Mouse (Mus musculus): ENCODE results near the gene Rmi2. TPM values are rescaled to one million over a fixed set of nuclear protein-coding genes. Genes with fewer than 3 reads are reported as not detected.

The Rmi2 gene
- polyA plus RNA-seq, 1 experiment from 2014 or later: 0.37 TPM

DNA sequence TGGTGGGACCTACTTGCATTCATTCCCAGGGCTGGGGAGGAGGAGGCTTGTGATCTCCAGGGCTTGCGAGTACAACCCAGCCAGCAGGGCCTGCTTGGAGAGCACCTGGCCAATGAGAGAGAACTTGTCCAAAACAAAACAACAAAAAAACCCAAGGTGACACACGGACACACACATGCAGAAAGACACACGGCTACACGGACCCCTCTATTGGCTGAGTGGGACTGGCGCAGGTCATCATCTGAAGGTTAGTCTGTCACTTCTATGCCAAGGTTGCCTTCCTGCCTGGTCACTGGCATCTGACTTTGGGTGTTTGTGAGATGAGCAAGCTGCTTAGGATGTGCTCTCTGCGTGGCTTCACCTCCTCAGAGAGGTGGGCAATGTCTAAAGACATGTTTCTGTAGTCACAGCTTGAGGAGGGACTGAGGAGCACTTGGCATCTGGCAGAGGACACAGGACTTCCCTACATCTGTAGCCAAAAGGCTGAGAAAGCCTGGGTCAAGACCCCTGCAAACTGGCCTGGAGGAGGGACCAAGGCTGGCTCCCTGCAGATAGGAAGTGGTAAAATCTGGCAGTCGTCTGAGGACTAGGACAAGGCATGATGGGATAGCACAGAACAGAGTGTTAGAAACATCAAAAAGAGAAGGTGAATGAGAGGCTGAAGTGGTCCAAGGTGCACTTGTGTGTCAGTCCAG is 6.9 kb upstream of the Rmi2 start:
- H3K4me2 ChIP-seq: no peak overlapping the region
- no peaks in the 10 kb centered on the region for H3K9me3 ChIP-seq (replicated peaks)
- H3K9ac ChIP-seq (replicated peaks): no peak overlapping the region
- H3K4me3 ChIP-seq (replicated peaks): no peak overlapping the region
- 81% methylated on average over 7 of the region's 7 CpGs for WGBS
- H3K27ac ChIP-seq (replicated peaks): no peak overlapping the region
- H3K27me3 ChIP-seq (replicated peaks): no peaks in the 10 kb centered on the region
- no peaks in the 10 kb centered on the region for H3K4me1 ChIP-seq
- H3K36me3 ChIP-seq: no peaks in the 10 kb centered on the region
- no peak for ATAC-seq (ENCODE audit: low FRiP score)

- Histone ChIP-seq H3K4me2 (no peak overlapping the region), H3K4me1 (no peaks in the 10 kb centered on the region), H3K36me3 (no peaks in the 10 kb centered on the region), H3K9me3 (replicated peaks) (no peaks in the 10 kb centered on the region), H3K9ac (replicated peaks) (no peak overlapping the region), H3K27ac (replicated peaks) (no peak overlapping the region), H3K4me3 (replicated peaks) (no peak overlapping the region), H3K27me3 (replicated peaks) (no peaks in the 10 kb centered on the region)
- 70% methylated on average over 4 of the region's 4 CpGs for WGBS
- ATAC-seq (ENCODE audit: low FRiP score): no peak
Measured at GRCm38 (mm10) chr16:10828461-10828805, 6.4 kb upstream of the Rmi2 start.

DNA sequence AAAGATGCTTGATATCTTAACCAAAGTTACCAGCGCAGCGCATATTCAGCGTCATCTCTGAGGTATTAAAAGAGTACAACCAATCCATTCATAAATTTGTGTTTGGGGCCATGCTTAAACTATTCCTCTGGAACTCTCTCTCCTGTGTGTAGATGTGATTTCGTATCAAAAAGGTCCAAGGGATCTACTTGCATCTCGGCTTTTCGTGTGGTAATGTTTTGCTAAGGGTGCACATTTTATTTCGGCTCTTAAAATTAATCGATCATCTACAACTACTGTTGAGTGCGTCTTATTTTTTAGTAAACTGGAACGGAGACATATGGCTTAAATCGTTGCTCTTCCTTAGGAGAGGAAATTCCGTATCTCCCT is 333 bp upstream of the Rmi2 start:
- ATAC-seq (ENCODE audit: low FRiP score): no peak
- no peaks in the 10 kb centered on the region for H3K9me3 ChIP-seq (replicated peaks)
- H3K27ac ChIP-seq (replicated peaks): no peak overlapping the region
- H3K4me2 ChIP-seq: peak overlapping the region; percentile 97
- H3K9ac ChIP-seq (replicated peaks): no peak overlapping the region
- 8% methylated on average over 12 of the region's 12 CpGs for WGBS
- H3K27me3 ChIP-seq (replicated peaks): no peaks in the 10 kb centered on the region
- H3K4me1 ChIP-seq: peaks cover 17% of the 10 kb centered on the region
- peak overlapping the region; percentile 77 for H3K4me3 ChIP-seq (replicated peaks)
- H3K36me3 ChIP-seq: no peaks in the 10 kb centered on the region

- peaks cover 17% of the 10 kb centered on the region for H3K4me1 ChIP-seq
- H3K27me3 ChIP-seq (replicated peaks): no peaks in the 10 kb centered on the region
- no peak for ATAC-seq (ENCODE audit: low FRiP score)
- H3K9ac ChIP-seq (replicated peaks): no peak overlapping the region
- no peak overlapping the region for H3K27ac ChIP-seq (replicated peaks)
- WGBS: 95% methylated on average over 3 of the region's 3 CpGs
- H3K9me3 ChIP-seq (replicated peaks): no peaks in the 10 kb centered on the region
- no peaks in the 10 kb centered on the region for H3K36me3 ChIP-seq
- H3K4me2 ChIP-seq: no peak overlapping the region
- H3K4me3 ChIP-seq (replicated peaks): no peak overlapping the region
Measured at GRCm38 (mm10) chr16:10836388-10836787, 1.5 kb downstream of the Rmi2 start.

DNA sequence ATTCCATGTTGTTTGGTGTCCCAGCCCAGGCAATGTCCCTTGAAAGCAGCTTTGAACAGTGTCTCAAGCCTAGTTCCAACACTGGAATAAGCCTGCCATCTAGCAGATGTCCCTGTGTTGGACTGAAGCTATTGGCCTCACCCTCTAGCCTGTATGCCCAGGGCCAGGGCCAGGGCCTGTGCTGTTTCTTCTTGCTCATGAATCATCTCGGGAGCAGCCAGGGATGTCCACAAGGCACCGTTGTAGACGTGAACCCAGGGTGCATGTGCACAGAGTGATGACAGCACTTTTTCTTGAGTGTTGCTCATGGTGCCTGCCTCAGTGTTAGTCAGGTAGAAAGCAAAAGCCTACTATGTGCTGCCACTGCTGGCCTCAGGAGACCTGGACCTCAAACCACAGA is 2.4 kb downstream of the Rmi2 start:
- Histone ChIP-seq H3K4me3 (replicated peaks) (no peak overlapping the region), H3K27me3 (replicated peaks) (no peaks in the 10 kb centered on the region), H3K27ac (replicated peaks) (no peak overlapping the region), H3K36me3 (no peaks in the 10 kb centered on the region), H3K4me1 (peaks cover 17% of the 10 kb centered on the region), H3K9ac (replicated peaks) (no peak overlapping the region), H3K4me2 (no peak overlapping the region), H3K9me3 (replicated peaks) (no peaks in the 10 kb centered on the region)
- whole genome bisulfite sequencing: 86% methylated on average over 3 of the region's 3 CpGs
- ATAC-seq (ENCODE audit: low FRiP score): no peak

- 81% methylated on average over 1 of the region's 1 CpGs for WGBS
- Histone ChIP-seq H3K4me1 (peaks cover 17% of the 10 kb centered on the region), H3K4me3 (replicated peaks) (no peak overlapping the region), H3K36me3 (no peaks in the 10 kb centered on the region), H3K9me3 (replicated peaks) (no peaks in the 10 kb centered on the region), H3K4me2 (no peak overlapping the region), H3K27me3 (replicated peaks) (no peaks in the 10 kb centered on the region), H3K27ac (replicated peaks) (no peak overlapping the region), H3K9ac (replicated peaks) (no peak overlapping the region)
- no peak for ATAC-seq (ENCODE audit: low FRiP score)
Measured at GRCm38 (mm10) chr16:10837903-10838302, 3.0 kb downstream of the Rmi2 start.

- no peak overlapping the region for H3K4me2 ChIP-seq
- H3K9ac ChIP-seq (replicated peaks): no peak overlapping the region
- no peaks in the 10 kb centered on the region for H3K27me3 ChIP-seq (replicated peaks)
- peaks cover 21% of the 10 kb centered on the region for H3K4me1 ChIP-seq
- WGBS: 33% methylated on average over 10 of the region's 10 CpGs
- no peak overlapping the region for H3K27ac ChIP-seq (replicated peaks)
- no peak overlapping the region for H3K4me3 ChIP-seq (replicated peaks)
- no peaks in the 10 kb centered on the region for H3K9me3 ChIP-seq (replicated peaks)
- ATAC-seq (ENCODE audit: low FRiP score): no peak
- no peaks in the 10 kb centered on the region for H3K36me3 ChIP-seq
Measured at GRCm38 (mm10) chr16:10838487-10839245, 3.8 kb downstream of the Rmi2 start.

- peaks cover 18% of the 10 kb centered on the region for H3K4me1 ChIP-seq
- no peaks in the 10 kb centered on the region for H3K27me3 ChIP-seq (replicated peaks)
- H3K9ac ChIP-seq (replicated peaks): no peak overlapping the region
- no peak overlapping the region for H3K4me2 ChIP-seq
- 91% methylated on average over 14 of the region's 14 CpGs for WGBS
- H3K9me3 ChIP-seq (replicated peaks): no peaks in the 10 kb centered on the region
- H3K36me3 ChIP-seq: no peaks in the 10 kb centered on the region
- no peak for ATAC-seq (ENCODE audit: low FRiP score)
- no peak overlapping the region for H3K27ac ChIP-seq (replicated peaks)
- no peak overlapping the region for H3K4me3 ChIP-seq (replicated peaks)
Measured at GRCm38 (mm10) chr16:10840018-10840417, 5.2 kb downstream of the Rmi2 start.

GRCm38 (mm10) chr16:10842282-10842855 is 7.5 kb downstream of the Rmi2 start:
- ATAC-seq (ENCODE audit: low FRiP score): no peak
- 59% methylated on average over 4 of the region's 4 CpGs for WGBS
- Histone ChIP-seq H3K27ac (replicated peaks) (no peak overlapping the region), H3K4me2 (no peak overlapping the region), H3K9me3 (replicated peaks) (no peaks in the 10 kb centered on the region), H3K4me3 (replicated peaks) (no peak overlapping the region), H3K27me3 (replicated peaks) (no peaks in the 10 kb centered on the region), H3K9ac (replicated peaks) (no peak overlapping the region), H3K4me1 (peaks cover 14% of the 10 kb centered on the region), H3K36me3 (no peaks in the 10 kb centered on the region)

DNA sequence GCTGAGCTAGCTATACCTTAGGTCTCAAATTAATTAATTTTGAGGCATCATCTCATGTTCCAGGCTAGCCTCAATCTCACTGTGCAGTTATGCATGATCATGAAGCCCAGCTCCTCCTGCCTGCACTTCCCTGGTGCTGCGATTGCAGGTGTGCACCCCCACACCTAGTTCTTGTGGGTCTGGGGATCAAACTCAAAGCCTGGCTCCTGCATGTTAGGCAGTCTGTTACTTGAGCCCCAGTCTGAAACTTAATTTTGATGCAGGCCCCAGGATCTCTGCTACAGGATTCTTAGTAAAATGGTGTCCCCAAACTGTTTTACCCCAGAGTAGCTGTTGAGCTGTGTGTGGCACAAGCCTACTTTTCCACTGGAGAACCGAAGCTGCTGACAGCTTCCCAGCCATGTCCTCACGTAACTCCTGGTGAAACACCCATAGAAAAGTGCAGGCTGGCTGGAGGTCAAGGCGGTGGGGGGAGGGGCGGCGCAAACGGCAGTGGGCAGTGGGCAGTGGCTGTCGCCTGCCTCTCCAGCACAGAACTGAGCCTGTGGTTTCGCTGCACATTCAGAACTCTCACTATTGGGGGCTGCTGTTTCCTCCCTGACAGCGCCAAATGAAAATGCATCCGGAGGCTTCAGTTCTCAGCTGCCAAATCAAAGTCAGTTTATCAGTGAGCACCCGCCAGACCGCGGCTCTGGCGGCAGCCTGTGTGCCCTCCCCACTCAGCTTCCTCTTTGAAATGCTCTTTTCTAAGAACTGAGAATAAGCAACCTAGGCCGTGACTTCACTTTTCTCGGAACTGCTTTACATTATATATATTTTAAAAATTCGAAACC is 8.8 kb downstream of the Rmi2 start:
- Histone ChIP-seq H3K4me1 (peaks cover 10% of the 10 kb centered on the region), H3K4me2 (peak overlapping the region; percentile 50), H3K36me3 (no peaks in the 10 kb centered on the region), H3K9ac (replicated peaks) (no peak overlapping the region), H3K27me3 (replicated peaks) (no peaks in the 10 kb centered on the region), H3K27ac (replicated peaks) (peak overlapping the region; percentile 28), H3K4me3 (replicated peaks) (no peak overlapping the region; the same call in 1 of the 2 replicates), H3K9me3 (replicated peaks) (no peaks in the 10 kb centered on the region)
- ATAC-seq (ENCODE audit: low FRiP score): no peak
- WGBS: 26% methylated on average over 18 of the region's 18 CpGs

- Histone ChIP-seq H3K4me3 (replicated peaks) (no peak overlapping the region), H3K4me2 (peak overlapping the region; percentile 50), H3K36me3 (no peaks in the 10 kb centered on the region), H3K9ac (replicated peaks) (no peak overlapping the region), H3K4me1 (peaks cover 8% of the 10 kb centered on the region), H3K27ac (replicated peaks) (peak overlapping the region; percentile 28; the same call in 1 of the 2 replicates), H3K27me3 (replicated peaks) (no peaks in the 10 kb centered on the region), H3K9me3 (replicated peaks) (no peaks in the 10 kb centered on the region)
- WGBS: 66% methylated on average over 6 of the region's 6 CpGs
- no peak for ATAC-seq (ENCODE audit: low FRiP score)
Measured at GRCm38 (mm10) chr16:10844319-10844670, 9.4 kb downstream of the Rmi2 start.
